Mouse (Mus musculus): Measurements from ENCODE around the gene Xylt1.

Xylt1 gene

GRCm38 (mm10) chr7:117395511-117395910, 14.7 kb downstream of the Xylt1 start:
- no peak for DNase-seq

DNA sequence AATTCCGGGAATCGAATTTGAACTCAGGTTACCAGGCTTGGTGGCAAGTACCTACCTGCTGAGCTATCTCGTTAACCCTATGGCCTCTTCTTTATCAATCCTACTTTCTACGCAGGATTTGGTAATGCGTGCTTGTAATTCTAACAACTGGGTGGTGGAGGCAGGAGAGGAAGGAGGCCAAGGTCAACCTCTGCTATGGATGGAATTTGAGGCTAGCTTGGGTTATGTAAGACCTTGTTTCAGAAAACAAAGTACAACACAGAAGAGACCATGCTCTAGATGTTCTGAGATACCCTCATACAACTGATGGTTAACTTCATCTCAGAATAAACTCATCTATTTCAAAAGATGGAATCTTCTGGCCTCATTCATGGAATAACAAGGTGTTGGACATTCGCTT, 17.1 kb downstream of the Xylt1 start:
- DNase-seq, result no peak

GRCm38 (mm10) chr7:117399971-117400370, 19.2 kb downstream of the Xylt1 start:
- DNase-seq, result no peak

DNA sequence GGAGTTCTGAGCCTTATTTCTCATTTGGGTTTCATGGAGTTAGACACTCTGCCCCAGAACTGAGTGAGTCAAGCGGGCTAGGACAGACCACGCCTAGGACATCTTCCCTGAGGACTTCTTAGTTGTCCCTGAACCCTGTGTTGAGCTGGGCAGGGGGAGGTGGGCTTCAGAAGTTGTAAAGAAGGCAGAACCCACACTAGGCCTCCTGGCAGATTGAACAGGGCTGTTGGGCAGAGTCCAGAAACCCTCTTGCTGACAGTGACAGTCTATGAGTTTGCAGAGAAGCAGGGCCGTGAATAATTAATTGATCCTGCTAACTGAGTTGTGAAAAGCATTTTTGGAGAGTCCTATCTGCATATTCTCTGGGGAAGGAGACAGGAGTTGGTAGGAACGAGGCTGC, 20.8 kb downstream of the Xylt1 start:
- DNase-seq, result no peak

GRCm38 (mm10) chr7:117406336-117406735, 25.6 kb downstream of the Xylt1 start:
- no peak for DNase-seq

GRCm38 (mm10) chr7:117409268-117409988, 28.6 kb downstream of the Xylt1 start:
- DNase-seq, result no peak

GRCm38 (mm10) chr7:117411874-117412273, 31.1 kb downstream of the Xylt1 start:
- DNase-seq, result no peak

DNA sequence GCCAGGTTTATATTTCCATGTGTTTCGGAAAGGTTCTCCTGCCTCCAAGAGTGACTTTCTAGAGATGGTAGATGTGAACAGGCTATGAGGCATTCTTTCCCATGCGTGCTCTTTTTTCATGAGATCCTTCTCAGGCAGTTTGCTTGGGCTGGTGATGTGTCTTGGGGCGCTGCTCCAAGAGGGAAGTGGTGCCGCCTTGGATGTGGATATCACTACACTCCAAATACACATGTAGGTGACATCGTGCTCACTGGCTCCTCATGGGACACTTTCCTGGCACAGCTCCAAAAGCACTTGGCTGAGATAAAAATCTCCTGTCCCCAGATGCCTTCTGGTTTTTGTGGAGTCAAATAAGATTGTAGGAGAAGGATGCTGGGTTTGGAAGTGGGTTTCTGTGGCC, 31.6 kb downstream of the Xylt1 start:
- DNase-seq, result peak; percentile 92

GRCm38 (mm10) chr7:117414341-117415008, 33.7 kb downstream of the Xylt1 start:
- DNase-seq, result no peak

- DNase-seq, result peak; percentile 93
Observed at GRCm38 (mm10) chr7:117415009-117415363, 34.2 kb downstream of the Xylt1 start.

DNA sequence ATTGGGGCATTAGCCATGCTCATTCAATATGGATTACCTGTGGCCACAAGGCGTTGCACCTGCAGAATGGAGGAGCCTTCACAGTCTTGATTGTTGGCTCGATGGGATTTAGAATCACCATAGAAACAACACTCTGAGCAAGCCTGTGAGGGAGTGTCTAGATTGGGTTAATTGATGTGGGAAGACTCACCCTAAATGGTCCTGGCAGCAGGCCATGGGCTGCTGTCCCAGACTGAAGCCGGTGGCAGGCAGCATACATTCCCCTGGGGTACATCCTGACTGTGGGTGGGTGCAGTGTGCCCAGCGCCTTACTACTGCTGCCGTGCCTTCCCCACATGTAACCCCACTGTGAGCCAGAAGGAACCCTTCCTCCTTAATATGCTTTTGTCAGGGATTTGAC, 38.3 kb downstream of the Xylt1 start:
- no peak for DNase-seq

GRCm38 (mm10) chr7:117419846-117420245, 39.1 kb downstream of the Xylt1 start:
- DNase-seq, result no peak

GRCm38 (mm10) chr7:117420301-117420700, 39.5 kb downstream of the Xylt1 start:
- no peak for DNase-seq

- DNase-seq, result no peak
Observed at GRCm38 (mm10) chr7:117420836-117421566, 40.2 kb downstream of the Xylt1 start.

- DNase-seq, result no peak
Observed at GRCm38 (mm10) chr7:117424841-117425240, 44.1 kb downstream of the Xylt1 start.

DNA sequence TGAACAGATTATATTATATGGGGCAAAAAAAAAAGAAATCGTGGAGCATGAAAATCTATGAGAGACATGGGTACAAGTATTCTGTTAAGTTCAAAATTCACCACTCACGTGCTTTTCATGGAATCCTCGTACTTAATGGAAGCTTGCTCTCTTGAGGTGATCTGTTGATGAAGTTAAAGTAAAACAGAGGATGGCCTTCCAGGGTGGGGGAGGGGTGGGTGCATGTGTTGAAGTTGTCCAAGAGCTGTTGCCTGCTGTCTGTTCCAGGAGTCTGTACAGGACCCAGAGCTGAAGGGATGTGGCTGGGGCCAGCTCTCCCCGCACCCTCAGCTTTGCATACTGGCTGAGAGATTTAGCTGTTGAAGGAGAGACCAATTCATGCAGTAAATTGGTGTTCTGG, 45.6 kb downstream of the Xylt1 start:
- no peak for DNase-seq

DNA sequence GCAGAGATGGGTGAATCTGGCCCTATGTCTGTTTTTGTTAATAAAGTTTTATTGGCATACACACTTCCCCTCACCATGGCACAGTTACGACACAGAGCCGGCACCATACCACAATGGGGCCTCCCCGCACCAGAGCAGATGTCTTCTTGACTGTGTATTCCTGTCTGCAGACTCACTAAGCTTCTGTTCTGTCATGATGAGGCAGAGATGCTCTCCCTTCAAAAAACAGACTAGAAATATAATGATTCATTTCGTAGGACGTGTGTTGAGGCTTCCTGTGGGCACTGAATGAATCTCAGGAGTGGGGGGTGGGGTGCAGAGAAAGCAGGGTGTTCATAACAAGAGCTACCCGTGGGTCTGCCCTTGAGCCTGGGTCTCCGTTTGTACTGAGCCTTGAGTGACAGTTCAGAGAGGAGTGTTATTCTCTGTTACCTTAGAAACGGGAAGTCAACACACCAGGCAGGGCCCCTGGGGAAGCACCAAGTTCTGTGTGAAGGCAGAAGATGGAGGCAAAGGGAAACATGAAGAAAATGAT, 48.0 kb downstream of the Xylt1 start:
- peak; percentile 92 for DNase-seq

- DNase-seq, result no peak
Observed at GRCm38 (mm10) chr7:117429483-117429882, 48.7 kb downstream of the Xylt1 start.

GRCm38 (mm10) chr7:117429895-117430294, 49.1 kb downstream of the Xylt1 start:
- DNase-seq, result no peak

DNA sequence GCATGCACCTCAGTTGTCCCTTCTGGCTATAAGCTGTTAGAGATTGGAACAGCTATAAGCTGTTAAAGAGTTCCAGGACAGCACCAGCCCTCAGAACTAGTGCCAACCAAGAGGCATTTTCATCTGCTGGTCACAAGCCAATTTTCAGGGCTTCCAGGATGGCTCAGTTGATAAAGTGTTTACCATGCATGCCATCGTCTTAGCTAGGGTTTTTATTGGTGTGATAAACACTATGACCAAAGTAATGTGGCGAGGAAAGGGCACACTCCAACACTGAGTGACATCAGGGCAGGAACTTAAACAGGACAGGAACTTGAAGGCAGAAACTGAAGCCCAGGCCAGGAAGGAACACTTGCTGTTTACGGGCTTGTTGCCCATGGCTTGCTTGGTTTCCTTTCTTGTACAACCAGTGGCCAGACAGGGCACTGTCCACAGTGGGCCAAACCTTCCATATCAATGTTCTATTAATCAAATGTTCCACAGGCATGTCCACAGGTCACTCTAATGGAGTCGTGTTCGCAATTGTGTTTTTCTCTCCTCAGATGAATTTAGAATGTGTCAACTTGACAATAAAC, 49.7 kb downstream of the Xylt1 start:
- no peak for DNase-seq

DNA sequence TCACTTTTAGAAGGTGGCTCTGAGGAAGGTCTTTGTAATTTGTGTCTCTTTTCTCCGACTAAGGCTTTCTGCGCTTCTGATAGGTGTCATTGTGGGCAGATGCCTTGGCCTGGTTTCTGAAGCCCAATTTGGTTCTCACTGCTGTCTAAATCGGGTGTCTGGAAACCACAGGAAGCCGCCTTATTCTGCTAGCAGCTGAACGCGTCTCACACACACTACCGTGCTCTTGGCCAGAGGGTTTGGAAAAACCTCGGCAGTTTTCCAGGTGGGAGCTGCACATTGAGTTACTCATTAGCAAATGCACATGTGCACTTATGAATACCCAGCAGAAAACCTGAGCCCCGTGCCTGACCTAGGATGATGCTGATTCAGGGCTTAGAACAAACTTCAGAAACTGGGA, 52.9 kb downstream of the Xylt1 start:
- DNase-seq, result no peak

- DNase-seq, result no peak
Observed at GRCm38 (mm10) chr7:117435091-117435490, 54.3 kb downstream of the Xylt1 start.

- DNase-seq, result peak; percentile 96
Observed at GRCm38 (mm10) chr7:117435730-117436441, 55.1 kb downstream of the Xylt1 start.
